Mouse (Mus musculus) G1E (cell line): ENCODE measurements around the gene Tmtc2.

Source experiments
- CTCF ChIP-seq: IDR thresholded peaks from 2 replicates; pipeline ENCODE4 v1.5.1; 2012; ENCODE audit warnings: low read depth, low read length, inconsistent platforms, mixed read lengths
- TAL1 ChIP-seq: conservative IDR thresholded peaks from 2 replicates; pipeline ENCODE4 v1.6.1; 2012; ENCODE audit warnings: low read depth, low read length, inconsistent platforms, mixed read lengths

GRCm38 (mm10) chr10:105490748-105491147, 83.5 kb downstream of the Tmtc2 start:
- TF ChIP-seq CTCF (no peak), TAL1 (no peak)
